ENCODE assay signal across 9 mouse cellular contexts in the genomic region with DNA sequence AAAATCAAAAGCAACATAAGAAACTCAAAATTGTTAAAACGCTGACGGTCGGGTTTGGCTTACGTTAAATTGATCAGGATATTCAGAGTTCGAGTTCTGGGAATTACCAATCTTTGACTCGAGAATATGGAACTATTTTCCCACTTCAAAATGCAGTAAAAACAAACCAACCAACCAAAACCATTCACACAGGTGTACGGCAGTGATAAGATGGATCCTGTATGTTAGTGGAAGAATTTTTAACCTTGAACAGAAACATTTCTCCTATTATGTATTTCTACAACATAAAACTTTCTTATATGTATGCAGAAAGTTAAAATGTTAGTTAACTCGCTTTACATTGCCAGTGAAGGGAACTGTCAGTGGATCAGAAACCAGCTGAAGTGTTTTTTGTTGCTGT. TPM values are rescaled to one million over a fixed set of nuclear protein-coding genes. Genes with fewer than 3 reads are reported as not detected.
A peak's percentile ranks its signal among the peaks of the same experiment; 100 is the strongest.
DNase-seq lines count a peak whose midpoint lies in the region; ATAC-seq lines count a peak whose summit lies in the region.
"Had no signal": no experiment of that assay in that cellular context is flagged by ENCODE, and none has a peak within 500 bp of the region (broad histone marks: within the 10 kb centered on the region; RNA-seq: fewer than 3 reads in every experiment).

No protein-coding gene starts in this region.

- no peak overlapping the region for H3K27ac ChIP-seq in kidney, embryonic 14.5 days (ENCODE audit: low read depth, low read length)
- 0 out of 2 replicates have a peak overlapping the region, but pooled peaks have one; percentile 84 for H3K27ac ChIP-seq in hindbrain, embryonic 15.5 days (replicated peaks)
- H3K27ac ChIP-seq in midbrain, embryonic 14.5 days (replicated peaks; ENCODE audit: low read depth, low read length) = no peak overlapping the region

- H3K4me3 ChIP-seq in kidney, embryonic 14.5 days (ENCODE audit: low read length) = peak overlapping the region; percentile 68
- H3K4me3 ChIP-seq in hindbrain, embryonic 15.5 days = peak overlapping the region; percentile 62
- peak overlapping the region; percentile 78 for H3K4me3 ChIP-seq in midbrain, embryonic 14.5 days (replicated peaks; ENCODE audit: low read depth, low read length)

- no peak for DNase-seq in kidney, postnatal 10 days
- peak; percentile 21 for DNase-seq in c-Kit-positive CD71-positive TER-119-negative erythroid progenitor cells, embryonic 14.5 days (ENCODE audit: low read depth)
- DNase-seq in midbrain, embryonic 14.5 days = no peak
- DNase-seq in left cerebral cortex, postnatal 10 days (ENCODE audit: extremely low spot score in 1 of 2, low spot score in 2 of 2) = no peak
- DNase-seq in layer of hippocampus, adult 9-10 months (ENCODE audit: low spot score) = no peak
- no peak for DNase-seq in left cerebral cortex, postnatal 14 days (ENCODE audit: low spot score in 2 of 2)

- 0 out of 2 replicates have a peak, but pooled peaks cover 8% of the 10 kb centered on the region for H3K4me1 ChIP-seq in kidney, embryonic 14.5 days (ENCODE audit: control insufficient read depth, insufficient read depth, low read length)
- H3K4me1 ChIP-seq in hindbrain, embryonic 15.5 days (replicated peaks) = peaks cover 35% of the 10 kb centered on the region
- H3K4me1 ChIP-seq in midbrain, embryonic 14.5 days (ENCODE audit: control insufficient read depth, insufficient read depth, low read length) = peaks cover 13% of the 10 kb centered on the region; the same call in 1 of the 2 replicates

- WGBS in kidney, embryonic 14.5 days = 79% methylated on average over 8 of the region's 8 CpGs
- 88% methylated on average over 8 of the region's 8 CpGs for WGBS in hindbrain, embryonic 15.5 days
- WGBS in midbrain, embryonic 14.5 days = 86% methylated on average over 8 of the region's 8 CpGs

- peaks cover 13% of the 10 kb centered on the region; the same call in 1 of the 2 replicates for H3K36me3 ChIP-seq in kidney, embryonic 14.5 days (ENCODE audit: control insufficient read depth, insufficient read depth, low read length)
- peaks cover 14% of the 10 kb centered on the region for H3K36me3 ChIP-seq in hindbrain, embryonic 15.5 days
- H3K36me3 ChIP-seq in midbrain, embryonic 14.5 days (ENCODE audit: control insufficient read depth, insufficient read depth, low read length) = peaks cover 27% of the 10 kb centered on the region

- no peaks in the 10 kb centered on the region for H3K9me3 ChIP-seq in kidney, embryonic 14.5 days (ENCODE audit: control insufficient read depth, low read length)
- H3K9me3 ChIP-seq in hindbrain, embryonic 15.5 days = no peaks in the 10 kb centered on the region
- H3K9me3 ChIP-seq in midbrain, embryonic 14.5 days (ENCODE audit: control insufficient read depth, low read length) = no peaks in the 10 kb centered on the region

- H3K9ac ChIP-seq in kidney, embryonic 14.5 days (ENCODE audit: low read depth, low read length) = peak overlapping the region; percentile 81
- peak overlapping the region; percentile 80 for H3K9ac ChIP-seq in hindbrain, embryonic 15.5 days
- peak overlapping the region; percentile 79 for H3K9ac ChIP-seq in midbrain, embryonic 14.5 days (replicated peaks; ENCODE audit: low read length)

- intact Hi-C loops in left cerebral cortex, postnatal 10 days (cut with DNase I) = no loop called here
- intact Hi-C loops in left cerebral cortex, postnatal 14 days (cut with DNase I) = no loop called here

- no peaks in the 10 kb centered on the region for H3K27me3 ChIP-seq in kidney, embryonic 14.5 days (ENCODE audit: control insufficient read depth, insufficient read depth, low read length)
- H3K27me3 ChIP-seq in hindbrain, embryonic 15.5 days = no peaks in the 10 kb centered on the region
- H3K27me3 ChIP-seq in midbrain, embryonic 14.5 days (ENCODE audit: control insufficient read depth, insufficient read depth, low read length) = no peaks in the 10 kb centered on the region
- H3K27me3 ChIP-seq: Patski had no signal

- ATAC-seq in kidney, embryonic 14.5 days (ENCODE audit: low FRiP score, low TSS enrichment) = no peak
- ATAC-seq in hindbrain, embryonic 15.5 days (ENCODE audit: low FRiP score, low read depth) = no peak
- ATAC-seq in midbrain, embryonic 14.5 days (ENCODE audit: low FRiP score, low TSS enrichment) = no peak

- H3K4me2 ChIP-seq in kidney, embryonic 14.5 days (replicated peaks; ENCODE audit: low read depth, low read length) = peak overlapping the region; percentile 95
- peak overlapping the region; percentile 80 for H3K4me2 ChIP-seq in hindbrain, embryonic 15.5 days
- H3K4me2 ChIP-seq in midbrain, embryonic 14.5 days (ENCODE audit: low read length) = peak overlapping the region; percentile 93

RNA-seq across cellular contexts. Expression of gene Ankrd26, which starts 0.8 kb away (rescaled TPM):
- polyA plus RNA-seq in kidney, embryonic 14.5 days (2014; fragmentation: Nextera tagmentation; extraction: Ambion mirVana) = 14.8 and 16.1 TPM in 2 replicates
- 14.5 and 19.1 TPM in 2 replicates for polyA plus RNA-seq in hindbrain, embryonic 15.5 days (2015; fragmentation: Nextera tagmentation; extraction: Ambion mirVana)
- 12.4 and 13.5 TPM in 2 replicates for polyA plus RNA-seq in midbrain, embryonic 14.5 days (2014; fragmentation: Nextera tagmentation; extraction: Ambion mirVana)
- 1 to 10 TPM; 7.7 to 7.9 TPM for total RNA-seq in left cerebral cortex, postnatal 10 days (2021)
- 1 to 10 TPM; 8.1 to 9.4 TPM for total RNA-seq in left cerebral cortex, postnatal 14 days (2021)
